Mouse (Mus musculus) stomach, embryonic 16.5 days (tissue): ENCODE measurements around the gene Pomt1. TPM values are rescaled to one million over a fixed set of nuclear protein-coding genes. Genes with fewer than 3 reads are reported as not detected.
"Not testable (repeated sequence)": the region's sequence is repeated elsewhere in the genome, so short reads cannot be mapped to it uniquely, and the experiment has no call there.

Source experiments
- ATAC-seq: fragments of 200-750 bp; cut with Nextera tagmentation; 2 replicates; pipeline ENCODE4 v1.8.0; 2017; ENCODE audit warnings: moderate number of reproducible peaks, moderate TSS enrichment; ENCODE audit not compliant: insufficient read depth, low FRiP score
- H3K27ac ChIP-seq: fragments of 300-500 bp; sonication (generic); 2 replicates; pipeline ENCODE4 v1.5.1; 2014; ENCODE audit warnings: low read length
- H3K27me3 ChIP-seq: fragments of 300-500 bp; sonication (generic); 2 replicates; pipeline ENCODE4 v1.6.1; 2014; ENCODE audit warnings: low read length, control low read depth, mixed read lengths; ENCODE audit not compliant: control insufficient read depth, insufficient read depth
- H3K36me3 ChIP-seq: fragments of 300-500 bp; sonication (generic); 2 replicates; pipeline ENCODE4 v1.6.1; 2014; ENCODE audit warnings: low read length; ENCODE audit not compliant: control insufficient read depth, insufficient read depth
- H3K4me1 ChIP-seq: fragments of 300-500 bp; sonication (generic); 2 replicates; pipeline ENCODE4 v1.6.1; 2014; ENCODE audit warnings: low read length, control low read depth, mixed read lengths; ENCODE audit not compliant: control insufficient read depth, insufficient read depth
- H3K4me2 ChIP-seq: fragments of 300-500 bp; sonication (generic); 2 replicates; pipeline ENCODE4 v1.6.1; 2014; ENCODE audit warnings: low read depth, low read length, mixed read lengths
- H3K4me3 ChIP-seq: fragments of 300-500 bp; sonication (generic); replicated peaks from 2 replicates; pipeline ENCODE4 v1.5.1; 2014; ENCODE audit warnings: mild to moderate bottlenecking, low read length
- H3K9ac ChIP-seq: fragments of 300-500 bp; sonication (generic); 2 replicates; pipeline ENCODE4 v1.6.1; 2014; ENCODE audit warnings: low read length
- H3K9me3 ChIP-seq: fragments of 300-500 bp; sonication (generic); replicated peaks from 2 replicates; pipeline ENCODE4 v1.6.1; 2016; ENCODE audit warnings: low read length, control low read depth; ENCODE audit not compliant: control insufficient read depth
- WGBS: fragments of 180-500 bp; shearing (Covaris S2); extraction: QIAGEN DNeasy Blood & Tissue Kit; methylation state at CpG from one replicate; pipeline ENCODE4 v1.1.7; 2014; 5-methylcytosine and 5-hydroxymethylcytosine counted together
- polyA plus RNA-seq: library from polyadenylated mRNA; unstranded; fragments of >200 nt; fragmentation: Nextera tagmentation; extraction: Ambion mirVana; gene quantifications from 2 replicates; pipeline ENCODE4 v1.2.1, GENCODE M21; 2015

Pomt1 gene
- polyA plus RNA-seq, 1 experiment from 2014 or later = 24.0 TPM

GRCm38 (mm10) chr2:32287334-32287840 is 51.0 kb downstream of the Pomt1 start, which contains the start of gene Golga2:
TSS of gene Golga2 (plus strand) at chr2:32287384.
- H3K4me3 ChIP-seq = peak within 1 kb of the TSS; percentile 84
- peaks cover 7% of the 10 kb centered on the region; the same call in 1 of the 2 replicates for H3K36me3 ChIP-seq
- H3K27me3 ChIP-seq = no peaks in the 10 kb centered on the region
- WGBS = 1% methylated on average over 23 of the region's 23 CpGs
- H3K27ac ChIP-seq = peak within 1 kb of the TSS; percentile 77
- peak; percentile 0; the same call in 1 of the 2 replicates for ATAC-seq
- H3K9ac ChIP-seq = peak within 1 kb of the TSS; percentile 96
- no peaks in the 10 kb centered on the region for H3K9me3 ChIP-seq
- peaks cover 9% of the 10 kb centered on the region for H3K4me1 ChIP-seq
- peak within 1 kb of the TSS; percentile 96 for H3K4me2 ChIP-seq

DNA sequence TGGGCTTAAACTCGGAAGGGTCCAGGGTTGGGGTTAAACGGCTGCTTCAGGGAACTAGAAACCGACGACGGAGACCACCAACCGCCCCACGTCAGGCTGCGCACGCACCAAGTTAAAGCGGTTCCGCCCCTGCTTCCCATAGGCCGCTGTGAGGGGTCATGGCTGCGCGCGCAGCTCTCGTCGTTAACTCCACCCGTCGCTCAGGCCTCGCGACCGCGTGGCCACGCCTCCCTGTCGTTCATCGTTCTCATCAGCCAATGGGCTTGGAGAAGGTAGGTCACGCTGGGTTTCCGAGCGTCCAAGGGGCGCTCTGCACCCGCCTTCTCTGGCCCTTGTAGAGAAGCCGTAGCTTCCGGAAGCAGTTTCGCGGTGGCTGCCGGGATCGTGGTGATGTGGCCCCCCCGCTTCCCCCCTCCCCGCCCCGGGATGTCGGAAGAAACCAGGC is 51.6 kb downstream of the Pomt1 start, which contains the start of gene Swi5:
Swi5 (minus strand) TSS at position 153 of the 445 bp plus-strand sequence.
- peaks cover 9% of the 10 kb centered on the region for H3K4me1 ChIP-seq
- peaks cover 7% of the 10 kb centered on the region; the same call in 1 of the 2 replicates for H3K36me3 ChIP-seq
- H3K4me2 ChIP-seq = peak within 1 kb of the TSS; percentile 96
- H3K4me3 ChIP-seq = peak within 1 kb of the TSS; percentile 84
- H3K9me3 ChIP-seq = no peaks in the 10 kb centered on the region
- peak within 1 kb of the TSS; percentile 96 for H3K9ac ChIP-seq
- under 1% methylated on average over 40 of the region's 41 CpGs for WGBS
- H3K27me3 ChIP-seq = no peaks in the 10 kb centered on the region
- H3K27ac ChIP-seq = peak within 1 kb of the TSS; percentile 77
- peak; percentile 100 for ATAC-seq

- peak; percentile 38; the same call in 1 of the 2 replicates for ATAC-seq
- Histone ChIP-seq H3K4me1 (peaks cover 9% of the 10 kb centered on the region), H3K4me2 (peak overlapping the region; percentile 78), H3K27me3 (no peaks in the 10 kb centered on the region), H3K27ac (peak overlapping the region; percentile 77), H3K9me3 (no peaks in the 10 kb centered on the region), H3K4me3 (peak overlapping the region; percentile 84), H3K9ac (peak overlapping the region; percentile 83), H3K36me3 (peaks cover 7% of the 10 kb centered on the region; the same call in 1 of the 2 replicates)
- under 1% methylated on average over 29 of the region's 29 CpGs for WGBS
Measured at GRCm38 (mm10) chr2:32288371-32288931, 52.1 kb downstream of the Pomt1 start.

DNA sequence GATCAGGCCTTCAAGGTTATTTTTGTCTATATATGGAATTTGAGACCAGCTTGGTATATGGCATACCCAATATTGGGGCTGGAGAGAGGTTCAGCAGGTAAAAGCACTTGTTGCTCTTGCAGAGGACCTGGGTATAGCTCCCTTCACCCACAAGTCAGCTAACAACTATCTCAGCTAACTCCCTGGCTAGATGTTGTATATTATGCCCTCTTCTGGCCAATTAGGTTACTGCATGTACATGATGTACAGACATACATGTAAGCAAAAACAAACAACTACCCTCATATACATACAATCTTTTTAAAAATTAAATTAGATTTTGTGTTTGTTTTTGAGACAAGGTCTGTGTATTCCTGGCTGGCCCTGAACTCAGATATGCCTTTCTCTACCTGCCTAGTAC is 53.2 kb downstream of the Pomt1 start:
- Histone ChIP-seq H3K9ac (no peak overlapping the region), H3K27me3 (no peaks in the 10 kb centered on the region)

DNA sequence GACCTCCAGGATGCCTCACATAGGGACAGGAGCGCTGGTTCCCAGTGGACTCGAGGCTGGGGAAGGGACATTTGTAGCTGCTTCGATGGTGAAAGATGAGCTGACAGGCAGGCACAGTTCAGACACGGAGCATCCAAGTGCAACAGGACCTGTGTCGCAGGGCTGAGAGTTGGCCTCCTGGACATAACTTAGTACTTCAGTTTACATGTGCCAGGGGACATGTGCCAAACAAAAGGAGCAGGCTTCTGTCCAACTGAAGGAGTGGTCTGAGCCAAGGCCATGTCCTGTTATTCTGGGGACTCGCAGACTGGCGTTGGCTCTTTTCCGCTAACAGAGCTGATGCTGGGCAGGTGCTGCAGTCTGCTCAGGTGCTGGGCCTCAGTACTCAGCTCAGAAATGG is 58.0 kb downstream of the Pomt1 start:
- H3K27ac ChIP-seq = no peak overlapping the region

More for the DNA sequence above, 53.2 kb downstream of the Pomt1 start:
- Histone ChIP-seq H3K4me1 (peaks cover 9% of the 10 kb centered on the region), H3K4me3 (peak overlapping the region; percentile 84; the same call in 1 of the 2 replicates), H3K36me3 (peaks cover 4% of the 10 kb centered on the region; the same call in 1 of the 2 replicates), H3K27ac (no peak overlapping the region), H3K4me2 (peak overlapping the region; percentile 78; the same call in 1 of the 2 replicates), H3K9me3 (no peaks in the 10 kb centered on the region)
- ATAC-seq = no peak

DNA sequence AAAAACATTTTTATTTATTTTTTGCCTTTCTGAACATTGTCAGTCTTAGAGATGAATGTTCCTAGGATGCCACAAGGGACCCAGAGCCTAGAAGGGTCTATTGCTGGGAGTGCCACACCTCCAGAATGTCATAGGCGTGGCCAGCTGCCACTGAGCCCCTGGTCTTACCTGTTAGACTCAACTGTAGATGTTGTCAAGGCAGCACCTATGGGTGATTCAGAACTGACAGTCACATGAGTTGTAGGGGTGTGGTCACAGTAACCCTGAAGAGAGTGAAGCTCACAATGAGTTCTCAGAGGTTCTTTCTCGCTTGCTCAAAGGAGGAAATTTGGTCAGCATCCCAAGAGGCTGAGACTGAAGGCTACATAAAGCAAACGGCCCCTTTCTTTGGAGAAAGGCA is 58.9 kb downstream of the Pomt1 start:
- 80% methylated on average over 3 of the region's 3 CpGs for WGBS
- Histone ChIP-seq H3K27ac (no peak overlapping the region), H3K4me1 (0 out of 2 replicates have a peak, but pooled peaks cover 5% of the 10 kb centered on the region), H3K36me3 (peaks cover 15% of the 10 kb centered on the region), H3K4me3 (no peak overlapping the region), H3K27me3 (no peaks in the 10 kb centered on the region), H3K9me3 (no peaks in the 10 kb centered on the region), H3K9ac (no peak overlapping the region), H3K4me2 (no peak overlapping the region)
- ATAC-seq = peak; percentile 61; the same call in 1 of the 2 replicates

More for the DNA sequence above, 58.0 kb downstream of the Pomt1 start:
- Histone ChIP-seq H3K4me2 (no peak overlapping the region), H3K9me3 (no peaks in the 10 kb centered on the region), H3K4me1 (peaks cover 5% of the 10 kb centered on the region; the same call in 1 of the 2 replicates), H3K27me3 (no peaks in the 10 kb centered on the region), H3K4me3 (no peak overlapping the region), H3K36me3 (peaks cover 10% of the 10 kb centered on the region), H3K9ac (no peak overlapping the region)
- ATAC-seq = no peak
- 76% methylated on average over 8 of the region's 8 CpGs for WGBS

DNA sequence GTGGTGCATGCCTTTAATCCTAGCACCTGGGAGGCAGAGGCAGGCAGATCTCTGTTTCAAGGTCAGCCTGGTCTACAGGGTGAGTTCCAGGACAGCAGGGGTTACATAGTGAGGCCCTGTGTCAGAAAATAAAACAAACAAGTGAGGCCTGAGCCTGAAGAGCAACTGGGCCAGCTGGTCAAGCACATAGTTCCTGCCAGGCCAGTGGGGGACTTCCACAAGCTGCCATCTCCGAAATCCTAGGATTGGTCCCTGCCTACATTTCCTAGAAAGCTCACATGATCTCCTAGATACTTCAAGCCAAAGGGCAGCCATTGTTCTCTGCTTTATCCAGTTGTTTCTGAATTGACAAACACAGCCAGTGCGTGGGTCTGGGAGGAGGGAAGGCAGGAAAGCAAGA is 59.5 kb downstream of the Pomt1 start:
- not testable (repeated sequence) for H3K4me1 ChIP-seq, H3K4me2 ChIP-seq, H3K9ac ChIP-seq, H3K4me3 ChIP-seq, ATAC-seq, H3K27me3 ChIP-seq, H3K9me3 ChIP-seq, H3K27ac ChIP-seq
- H3K36me3 ChIP-seq = peaks cover 15% of the 10 kb centered on the region
- 84% methylated on average over 2 of the region's 2 CpGs for WGBS

DNA sequence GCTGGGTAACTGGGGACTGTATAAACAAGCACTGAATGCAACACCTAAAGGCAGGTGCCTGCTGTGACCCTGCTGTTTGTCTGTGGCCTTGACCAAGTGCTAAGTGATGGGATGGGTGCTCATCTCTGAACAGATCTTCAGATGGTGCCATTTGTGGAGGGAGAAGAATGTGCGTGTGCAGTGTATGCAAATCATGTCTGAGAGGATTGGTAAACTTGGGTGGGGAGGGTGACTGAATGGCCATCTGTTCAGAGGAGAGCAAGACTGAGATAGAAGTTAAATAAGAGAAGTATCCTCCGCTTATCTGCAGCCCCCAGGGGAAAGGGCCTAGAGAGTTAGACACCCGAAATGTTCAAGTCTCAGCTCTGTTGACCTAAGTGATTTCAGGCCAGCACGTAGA is 63.1 kb downstream of the Pomt1 start:
- Histone ChIP-seq H3K4me1 (0 out of 2 replicates have a peak, but pooled peaks cover 5% of the 10 kb centered on the region), H3K36me3 (peaks cover 15% of the 10 kb centered on the region), H3K27me3 (no peaks in the 10 kb centered on the region), H3K27ac (no peak overlapping the region), H3K4me3 (no peak overlapping the region), H3K9me3 (no peaks in the 10 kb centered on the region), H3K9ac (no peak overlapping the region), H3K4me2 (no peak overlapping the region)
- ATAC-seq = no peak
- WGBS = 86% methylated on average over 4 of the region's 4 CpGs

GRCm38 (mm10) chr2:32302952-32303351 is 66.6 kb downstream of the Pomt1 start:
- no peak for ATAC-seq
- Histone ChIP-seq H3K9me3 (no peaks in the 10 kb centered on the region), H3K9ac (no peak overlapping the region), H3K27me3 (no peaks in the 10 kb centered on the region), H3K4me2 (no peak overlapping the region), H3K4me3 (no peak overlapping the region), H3K36me3 (peaks cover 40% of the 10 kb centered on the region), H3K4me1 (no peaks in the 10 kb centered on the region), H3K27ac (no peak overlapping the region)
- 90% methylated on average over 10 of the region's 10 CpGs for WGBS
